Mouse (Mus musculus) A20 (cell line): ENCODE results near the gene Ttbk1.

ENCODE experiments used
- DNase-seq: peaks from one replicate; pipeline ENCODE4 v3.0.0-alpha.2; 2011; ENCODE audit warnings: low read depth, low spot score

The Ttbk1 gene

DNA sequence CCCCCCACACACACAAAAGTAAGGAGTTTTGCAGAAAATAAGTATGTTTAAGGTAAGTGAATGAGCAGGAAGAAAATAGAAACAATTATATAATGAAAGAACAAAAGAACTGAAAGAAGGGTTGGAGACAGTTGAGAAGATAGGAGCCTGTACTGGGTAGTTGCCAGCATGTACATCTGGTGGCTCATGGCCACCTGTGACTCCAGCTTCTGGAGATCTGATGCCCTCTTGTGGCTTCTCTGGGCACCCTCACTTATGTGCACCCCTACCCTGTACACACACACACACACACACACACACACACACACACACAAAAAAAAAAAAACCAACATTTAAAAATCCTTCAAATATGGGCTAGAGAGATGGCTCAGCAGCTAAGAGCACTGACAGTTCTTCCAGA lies 67.8 kb downstream of the Ttbk1 start:
- DNase-seq: peak; percentile 63

DNA sequence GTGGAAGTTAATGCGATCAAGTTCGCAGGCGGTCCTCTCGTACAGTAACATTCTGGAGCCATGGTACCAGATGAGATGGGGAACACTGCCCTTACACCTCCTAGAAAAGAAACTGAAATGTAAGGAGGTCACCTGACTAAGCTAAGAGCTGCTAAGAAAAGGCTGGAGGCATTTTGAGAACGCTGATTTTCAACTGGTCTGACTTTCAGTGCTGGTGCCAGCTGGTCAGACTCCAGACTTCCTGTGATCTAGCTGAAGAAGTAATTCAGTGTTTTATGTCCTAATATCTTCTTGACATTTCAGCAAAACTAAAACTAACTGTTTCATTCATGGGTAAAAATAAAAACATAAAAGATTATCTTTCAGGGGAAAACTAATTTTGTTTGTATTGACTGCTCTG lies 68.8 kb downstream of the Ttbk1 start:
- DNase-seq: no peak

DNA sequence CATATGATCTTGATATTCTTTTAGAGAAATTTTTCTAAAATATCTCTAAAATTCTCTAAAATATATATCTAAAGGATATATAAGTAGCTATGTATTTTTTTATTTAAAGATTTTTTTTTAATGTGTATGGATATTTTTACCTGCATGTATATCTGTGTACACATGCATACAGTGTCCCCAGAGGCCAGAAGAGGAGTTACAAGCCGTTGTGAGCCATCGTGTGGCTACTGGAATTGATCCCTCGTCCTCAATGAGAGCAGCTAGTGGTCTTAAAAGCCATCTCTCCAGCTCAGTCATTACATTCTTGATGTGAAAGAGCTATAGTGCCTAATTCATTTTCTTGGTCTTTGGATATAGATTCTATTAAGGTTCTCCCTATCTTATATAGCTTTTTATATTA lies 79.0 kb downstream of the Ttbk1 start:
- peak; percentile 15 for DNase-seq

DNA sequence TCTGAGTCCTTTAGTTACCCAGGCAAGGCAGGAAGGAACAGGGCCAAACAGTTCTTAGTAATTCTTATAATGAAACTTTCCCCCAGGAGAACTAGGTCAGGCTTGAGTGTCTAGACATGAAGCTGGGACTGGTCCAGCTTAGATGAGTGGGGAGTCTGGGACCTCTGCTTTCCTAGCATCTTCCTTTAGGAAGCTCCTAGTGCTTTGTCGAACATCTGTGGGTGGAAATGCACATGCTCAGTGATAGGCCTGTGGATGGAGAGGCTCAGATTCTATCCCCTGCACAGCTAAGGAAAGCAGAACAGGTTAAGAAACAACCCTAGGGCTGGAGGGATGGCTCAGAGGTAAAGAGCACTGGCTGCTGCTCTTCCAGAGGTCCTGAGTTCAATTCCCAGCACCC lies 92.8 kb downstream of the Ttbk1 start:
- no peak for DNase-seq

GRCm38 (mm10) chr17:46393012-46393411 lies 94.5 kb downstream of the Ttbk1 start:
- peak; percentile 65 for DNase-seq
